ENCODE assay signal across 14 mouse cellular contexts in the genomic region with DNA sequence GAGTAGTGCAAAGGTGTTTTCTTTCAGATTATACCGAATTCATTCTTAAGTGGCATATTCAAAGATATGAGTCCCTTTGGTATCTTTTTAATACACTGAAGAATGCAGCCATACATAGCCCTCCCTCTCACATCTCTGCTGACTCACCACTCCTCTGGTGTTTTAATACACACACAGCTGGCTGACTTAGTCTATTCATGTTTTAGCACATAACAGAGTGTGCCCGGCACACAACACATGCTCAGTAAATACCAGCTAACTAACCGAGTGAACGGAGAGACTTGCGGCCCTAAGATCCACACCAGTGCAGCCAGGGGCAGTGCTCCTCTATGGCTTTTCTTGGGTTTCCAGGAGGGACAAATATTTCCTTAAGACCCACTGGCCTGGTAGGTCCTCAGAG. TPM values are rescaled to one million over a fixed set of nuclear protein-coding genes. Genes with fewer than 3 reads are reported as not detected.
A peak's percentile ranks its signal among the peaks of the same experiment; 100 is the strongest.
DNase-seq lines count a peak whose midpoint lies in the region; TF ChIP-seq lines count a peak whose summit lies in the region.
"Had no signal": no experiment of that assay in that cellular context is flagged by ENCODE, and none has a peak within 500 bp of the region (broad histone marks: within the 10 kb centered on the region; RNA-seq: fewer than 3 reads in every experiment).

No protein-coding gene starts in this region.

- no peak for TF ChIP-seq CTCF in layer of hippocampus, adult 2 months (conservative IDR thresholded peaks at IDR 0.05)

- H3K27ac ChIP-seq in layer of hippocampus, adult 2 months: peak overlapping the region; percentile 74
- H3K27ac ChIP-seq: hindbrain, embryonic 15.5 days; liver, embryonic 14.5 days; neural tube, embryonic 13.5 days had no signal

- H3K4me3 ChIP-seq in layer of hippocampus, adult 2 months: peak overlapping the region; percentile 6; the same call in 1 of the 2 replicates
- H3K4me3 ChIP-seq: hindbrain, embryonic 15.5 days; neural tube, embryonic 13.5 days had no signal

- intact Hi-C loops in heart, postnatal 10 days (cut with DNase I): no loop called here

- peak; percentile 70 for DNase-seq in heart, adult 11 months
- DNase-seq in heart, postnatal 10 days: no peak
- DNase-seq in layer of hippocampus, adult 2 months (ENCODE audit: low spot score in 2 of 2): peak in 1 of 2 experiments; percentile 36
- DNase-seq in layer of hippocampus, postnatal 25 days (ENCODE audit: extremely low spot score in 1 of 2, low spot score in 1 of 2): no peak
- peak; percentile 41 for DNase-seq in 3T3-L1 (ENCODE audit: low read depth, low spot score)
- DNase-seq in brain, adult 2 months (ENCODE audit: low read depth, low spot score): peak; percentile 79
- DNase-seq in urinary bladder, postnatal 10 days (ENCODE audit: low spot score): no peak
- DNase-seq: cerebellum, adult 8-10 months; embryo, embryonic 11 days; kidney, adult 2 months; retina, postnatal 1 day had no signal

RNA-seq across cellular contexts. Expression of a gene that starts 20.3 kb away (rescaled TPM):
- 1 to 10 TPM; 5.4 to 5.7 TPM for total RNA-seq in heart, postnatal 10 days (2021)
- total RNA-seq in layer of hippocampus, adult 2 months (2021): 10 to 100 TPM; 28.4 to 34.7 TPM
- total RNA-seq in layer of hippocampus, postnatal 25 days (2021): 10 to 100 TPM; 21.2 to 24.5 TPM

RNA-seq across cellular contexts. Expression of a gene that starts 35.3 kb away (rescaled TPM):
- total RNA-seq in heart, postnatal 10 days (2021): 10 to 100 TPM; 14.6 to 15.3 TPM
- total RNA-seq in layer of hippocampus, adult 2 months (2021): 10 to 100 TPM; 20.6 to 23.3 TPM
- total RNA-seq in layer of hippocampus, postnatal 25 days (2021): 10 to 100 TPM; 21.2 to 22.3 TPM

RNA-seq across cellular contexts. Expression of a gene that starts 35.5 kb away (rescaled TPM):
- total RNA-seq in heart, postnatal 10 days (2021): under 1 TPM; 0.10 TPM
- total RNA-seq in layer of hippocampus, adult 2 months (2021): under 1 TPM; 0.29 to 0.41 TPM
- under 1 TPM; 0.17 to 0.26 TPM for total RNA-seq in layer of hippocampus, postnatal 25 days (2021)

RNA-seq across cellular contexts. Expression of a gene that starts 56.0 kb away (rescaled TPM):
- total RNA-seq in heart, postnatal 10 days (2021): 100 to 1,000 TPM; 224 TPM
- total RNA-seq in layer of hippocampus, adult 2 months (2021): 10 to 100 TPM; 72.9 to 73.9 TPM
- total RNA-seq in layer of hippocampus, postnatal 25 days (2021): 10 to 100 TPM; 70.7 to 75.8 TPM

Comparison
In these comparisons a context has a peak if more than half of its experiments do, and no peak if none do; other contexts are left out.
1. DNase-seq: peak in heart, adult 11 months (single experiment), 3T3-L1 (single experiment) and brain, adult 2 months (single experiment); none in heart, postnatal 10 days (0 of 2), layer of hippocampus, postnatal 25 days (0 of 2) and urinary bladder, postnatal 10 days (single experiment).